Comparison of ENCODE assay signal across 8 mouse cellular contexts in the genomic region with DNA sequence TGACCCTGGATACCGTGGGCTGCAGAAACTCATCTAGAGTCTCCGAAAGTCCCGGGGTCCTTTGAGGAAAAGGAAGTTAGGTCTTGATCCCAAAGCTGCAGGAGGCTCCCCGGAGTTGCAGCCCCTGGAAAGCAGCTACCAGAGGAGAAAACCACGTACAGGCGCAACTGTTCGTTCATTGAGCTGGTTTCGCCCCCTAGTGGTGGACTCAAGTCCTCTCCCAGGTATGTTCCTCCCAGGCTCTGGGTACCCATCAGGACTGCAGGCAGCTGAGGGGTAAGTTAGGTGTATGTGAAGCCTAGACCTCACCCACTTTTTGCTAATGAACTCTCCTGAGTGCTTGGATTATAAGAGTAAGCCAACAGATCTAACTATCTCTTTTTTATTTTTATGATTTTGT. TPM values are rescaled to one million over a fixed set of nuclear protein-coding genes. Genes with fewer than 3 reads are reported as not detected.
DNase-seq lines count a peak whose midpoint lies in the region; ATAC-seq and TF ChIP-seq lines count a peak whose summit lies in the region.

No protein-coding gene starts in this region.

- no peak overlapping the region for H3K4me3 ChIP-seq in kidney, postnatal 0 days (replicated peaks; ENCODE audit: low read depth, low read length)
- no peak overlapping the region for H3K4me3 ChIP-seq in liver, embryonic 13.5 days (replicated peaks)

- no peaks in the 10 kb centered on the region for H3K27me3 ChIP-seq in kidney, postnatal 0 days (ENCODE audit: insufficient read depth, low read length)
- peaks cover 39% of the 10 kb centered on the region for H3K27me3 ChIP-seq in liver, embryonic 13.5 days

- DNase-seq in A20 (ENCODE audit: low read depth, low spot score) = peak; percentile 73
- DNase-seq in Muller cell, postnatal 12 days (ENCODE audit: inconsistent ontology term) = peak; percentile 44
- peak; percentile 63 for DNase-seq in cerebellum, adult 9-11 months
- peak; percentile 31 for DNase-seq in gastrocnemius, postnatal 25 days
- DNase-seq in kidney, postnatal 0 days (ENCODE audit: low spot score) = peak; percentile 94
- peak; percentile 48 for DNase-seq in liver, embryonic 13.5 days
- DNase-seq in retina, embryonic 14.5 days (ENCODE audit: low spot score) = peak; percentile 89
- DNase-seq in thymus, postnatal 4 days = peak; percentile 83

- no peak overlapping the region for H3K9ac ChIP-seq in kidney, postnatal 0 days (ENCODE audit: low read depth, low read length)
- no peak overlapping the region for H3K9ac ChIP-seq in liver, embryonic 13.5 days

- WGBS in kidney, postnatal 0 days = 5% methylated on average over 8 of the region's 8 CpGs
- 5% methylated on average over 8 of the region's 8 CpGs for WGBS in liver, embryonic 13.5 days (ENCODE audit: insufficient replicate concordance)

- no peaks in the 10 kb centered on the region for H3K9me3 ChIP-seq in kidney, postnatal 0 days (replicated peaks; ENCODE audit: low read length)
- H3K9me3 ChIP-seq in liver, embryonic 13.5 days (replicated peaks) = no peaks in the 10 kb centered on the region

- H3K36me3 ChIP-seq in kidney, postnatal 0 days (ENCODE audit: insufficient read depth, low read length) = no peaks in the 10 kb centered on the region
- no peaks in the 10 kb centered on the region for H3K36me3 ChIP-seq in liver, embryonic 13.5 days

- H3K4me2 ChIP-seq in kidney, postnatal 0 days (ENCODE audit: low read length) = no peak overlapping the region
- H3K4me2 ChIP-seq in liver, embryonic 13.5 days = no peak overlapping the region

- ATAC-seq in kidney, postnatal 0 days (replicated peaks; ENCODE audit: low FRiP score, low read depth) = no peak; the same call in 1 of the 2 replicates
- peak; percentile 67; the same call in 1 of the 2 replicates for ATAC-seq in liver, embryonic 13.5 days (ENCODE audit: low read depth)

- H3K27ac ChIP-seq in kidney, postnatal 0 days = no peak overlapping the region
- no peak overlapping the region for H3K27ac ChIP-seq in liver, embryonic 13.5 days

- peaks cover 4% of the 10 kb centered on the region; the same call in 1 of the 2 replicates for H3K4me1 ChIP-seq in kidney, postnatal 0 days (replicated peaks; ENCODE audit: insufficient read depth, low read length)
- H3K4me1 ChIP-seq in liver, embryonic 13.5 days (replicated peaks) = 0 out of 2 replicates have a peak, but pooled peaks cover 3% of the 10 kb centered on the region

- peak; percentile 92 for TF ChIP-seq CTCF in kidney, postnatal 0 days (IDR thresholded peaks at IDR 0.05; ENCODE audit: low read depth)

RNA-seq across cellular contexts. Expression of a gene that starts 16.1 kb away (rescaled TPM):
- total RNA-seq in gastrocnemius, postnatal 25 days (2021) = under 1 TPM; 0.38 to 0.72 TPM
- polyA plus RNA-seq in kidney, postnatal 0 days (2015; fragmentation: Nextera tagmentation; extraction: Ambion mirVana) = 97.1 and 109 TPM in 2 replicates
- polyA plus RNA-seq in liver, embryonic 13.5 days (2015; fragmentation: Nextera tagmentation; extraction: Ambion mirVana) = 0.76 and 1.0 TPM in 2 replicates

RNA-seq across cellular contexts. Expression of a gene that starts 27.2 kb away (rescaled TPM):
- total RNA-seq in gastrocnemius, postnatal 25 days (2021) = 10 to 100 TPM; 34.8 to 40.4 TPM
- polyA plus RNA-seq in kidney, postnatal 0 days (2015; fragmentation: Nextera tagmentation; extraction: Ambion mirVana) = 34.8 and 46.7 TPM in 2 replicates
- 92.1 and 96.6 TPM in 2 replicates for polyA plus RNA-seq in liver, embryonic 13.5 days (2015; fragmentation: Nextera tagmentation; extraction: Ambion mirVana)

RNA-seq across cellular contexts. Expression of a gene that starts 52.7 kb away (rescaled TPM):
- 1 to 10 TPM; 3.0 to 4.2 TPM for total RNA-seq in gastrocnemius, postnatal 25 days (2021)
- 25.4 and 25.9 TPM in 2 replicates for polyA plus RNA-seq in kidney, postnatal 0 days (2015; fragmentation: Nextera tagmentation; extraction: Ambion mirVana)
- 15.5 and 18.6 TPM in 2 replicates for polyA plus RNA-seq in liver, embryonic 13.5 days (2015; fragmentation: Nextera tagmentation; extraction: Ambion mirVana)

Comparison
In these comparisons a context has a peak if more than half of its experiments do, and no peak if none do; other contexts are left out.
1. DNase-seq: peak in every context shown above with its lines; median percentile 94 in kidney, postnatal 0 days; 89 in retina, embryonic 14.5 days; 83 in thymus, postnatal 4 days; 73 in A20; 63 in cerebellum, adult 9-11 months; 48 in liver, embryonic 13.5 days; 44 in Muller cell, postnatal 12 days; 31 in gastrocnemius, postnatal 25 days.
2. RNA of a gene that starts 16.1 kb away (polyA plus RNA-seq): 97.1 to 109 TPM in kidney, postnatal 0 days; 0.76 to 1.0 TPM in liver, embryonic 13.5 days; every median in the first group is over 10 times any median in the second.